Mouse (Mus musculus): ENCODE data around the gene Mrpl24. TPM values are rescaled to one million over a fixed set of nuclear protein-coding genes. Genes with fewer than 3 reads are reported as not detected.

Mrpl24 gene
- 171 TPM for polyA plus RNA-seq (2014; fragmentation: Illumina TruSeq; extraction: RNeasy Lipid Tissue Mini Kit (QIAGEN cat#74804); ENCODE audit: low read depth, low replicate concordance)

GRCm38 (mm10) chr3:87919336-87920108 is at the start of gene Mrpl24:
Mrpl24 (plus strand) TSS chr3:87919506.

GRCm38 (mm10) chr3:87885281-87886003 is 33.9 kb upstream of the Mrpl24 start, which contains the start of gene Prcc:
Prcc (minus strand) TSS chr3:87885608.

GRCm38 (mm10) chr3:87905880-87906485 is 13.3 kb upstream of the Mrpl24 start, which contains the start of gene Hdgf:
Hdgf (plus strand) TSS chr3:87906321.

GRCm38 (mm10) chr3:87930078-87930795 is 10.9 kb downstream of the Mrpl24 start, which contains the start of the genes Isg20l2 and Rrnad1:
Isg20l2 (plus strand) TSS chr3:87930314.
Rrnad1 (minus strand) TSS chr3:87930717.

GRCm38 (mm10) chr3:87948378-87949265 is 29.3 kb downstream of the Mrpl24 start, which contains the start of gene Crabp2:
Crabp2 (plus strand) TSS chr3:87948666.

GRCm38 (mm10) chr3:87970939-87971488 is 51.7 kb downstream of the Mrpl24 start, which contains the start of gene Nes:
Nes (plus strand) TSS chr3:87971078.

Other genes starting within 250 kb of the Mrpl24 start
- gene Lrrc71, start 170.9 kb upstream of the Mrpl24 start, polyA plus RNA-seq (2014; fragmentation: Illumina TruSeq; extraction: RNeasy Lipid Tissue Mini Kit (QIAGEN cat#74804); ENCODE audit: low read depth, low replicate concordance) = not detected
- gene Ntrk1, start 124.3 kb upstream of the Mrpl24 start, polyA plus RNA-seq (2014; fragmentation: Illumina TruSeq; extraction: RNeasy Lipid Tissue Mini Kit (QIAGEN cat#74804); ENCODE audit: low read depth, low replicate concordance) = not detected
- gene Insrr, start 122.6 kb upstream of the Mrpl24 start, polyA plus RNA-seq (2014; fragmentation: Illumina TruSeq; extraction: RNeasy Lipid Tissue Mini Kit (QIAGEN cat#74804); ENCODE audit: low read depth, low replicate concordance) = 0.28 TPM
- gene Pear1, start 95.2 kb upstream of the Mrpl24 start, polyA plus RNA-seq (2014; fragmentation: Illumina TruSeq; extraction: RNeasy Lipid Tissue Mini Kit (QIAGEN cat#74804); ENCODE audit: low read depth, low replicate concordance) = 0.50 TPM
- gene Sh2d2a, start 72.8 kb upstream of the Mrpl24 start, polyA plus RNA-seq (2014; fragmentation: Illumina TruSeq; extraction: RNeasy Lipid Tissue Mini Kit (QIAGEN cat#74804); ENCODE audit: low read depth, low replicate concordance) = 0.22 TPM
- 3.7 TPM for gene Prcc, start 33.9 kb upstream of the Mrpl24 start, polyA plus RNA-seq (2014; fragmentation: Illumina TruSeq; extraction: RNeasy Lipid Tissue Mini Kit (QIAGEN cat#74804); ENCODE audit: low read depth, low replicate concordance)
- gene Hdgf, start 13.2 kb upstream of the Mrpl24 start, polyA plus RNA-seq (2014; fragmentation: Illumina TruSeq; extraction: RNeasy Lipid Tissue Mini Kit (QIAGEN cat#74804); ENCODE audit: low read depth, low replicate concordance) = 113 TPM
- 31.3 TPM for gene Isg20l2, start 10.8 kb downstream of the Mrpl24 start, polyA plus RNA-seq (2014; fragmentation: Illumina TruSeq; extraction: RNeasy Lipid Tissue Mini Kit (QIAGEN cat#74804); ENCODE audit: low read depth, low replicate concordance)
- 12.1 TPM for gene Rrnad1, start 11.2 kb downstream of the Mrpl24 start, polyA plus RNA-seq (2014; fragmentation: Illumina TruSeq; extraction: RNeasy Lipid Tissue Mini Kit (QIAGEN cat#74804); ENCODE audit: low read depth, low replicate concordance)
- not detected for gene Crabp2, start 29.2 kb downstream of the Mrpl24 start, polyA plus RNA-seq (2014; fragmentation: Illumina TruSeq; extraction: RNeasy Lipid Tissue Mini Kit (QIAGEN cat#74804); ENCODE audit: low read depth, low replicate concordance)
- gene Nes, start 51.6 kb downstream of the Mrpl24 start, polyA plus RNA-seq (2014; fragmentation: Illumina TruSeq; extraction: RNeasy Lipid Tissue Mini Kit (QIAGEN cat#74804); ENCODE audit: low read depth, low replicate concordance) = 2.8 TPM
- not detected for gene Bcan, start 80.7 kb downstream of the Mrpl24 start, polyA plus RNA-seq (2014; fragmentation: Illumina TruSeq; extraction: RNeasy Lipid Tissue Mini Kit (QIAGEN cat#74804); ENCODE audit: low read depth, low replicate concordance)
- gene Hapln2, start 108.1 kb downstream of the Mrpl24 start, polyA plus RNA-seq (2014; fragmentation: Illumina TruSeq; extraction: RNeasy Lipid Tissue Mini Kit (QIAGEN cat#74804); ENCODE audit: low read depth, low replicate concordance) = not detected
- gene Gpatch4, start 123.6 kb downstream of the Mrpl24 start, polyA plus RNA-seq (2014; fragmentation: Illumina TruSeq; extraction: RNeasy Lipid Tissue Mini Kit (QIAGEN cat#74804); ENCODE audit: low read depth, low replicate concordance) = 5.5 TPM
- gene Naxe, start 139.0 kb downstream of the Mrpl24 start, polyA plus RNA-seq (2014; fragmentation: Illumina TruSeq; extraction: RNeasy Lipid Tissue Mini Kit (QIAGEN cat#74804); ENCODE audit: low read depth, low replicate concordance) = 15.5 TPM
- not detected for gene Ttc24, start 158.8 kb downstream of the Mrpl24 start, polyA plus RNA-seq (2014; fragmentation: Illumina TruSeq; extraction: RNeasy Lipid Tissue Mini Kit (QIAGEN cat#74804); ENCODE audit: low read depth, low replicate concordance)
- 0.54 TPM for gene Iqgap3, start 162.5 kb downstream of the Mrpl24 start, polyA plus RNA-seq (2014; fragmentation: Illumina TruSeq; extraction: RNeasy Lipid Tissue Mini Kit (QIAGEN cat#74804); ENCODE audit: low read depth, low replicate concordance)
- 18.0 TPM for gene Mef2d, start 222.9 kb downstream of the Mrpl24 start, polyA plus RNA-seq (2014; fragmentation: Illumina TruSeq; extraction: RNeasy Lipid Tissue Mini Kit (QIAGEN cat#74804); ENCODE audit: low read depth, low replicate concordance)

All from sigmoid colon, adult 10 weeks (tissue).